Mouse (Mus musculus) cerebellum, adult 9-11 months (tissue): ENCODE measurements around the gene Actr5.
A peak's percentile ranks its signal among the peaks of the same experiment; 100 is the strongest.

Experiments
- DNase-seq: peaks from one replicate; pipeline ENCODE4 v3.0.0; 2022

Actr5 gene

GRCm38 (mm10) chr2:158614418-158614955 lies 10.2 kb upstream of the Actr5 start:
- DNase-seq, result no peak

DNA sequence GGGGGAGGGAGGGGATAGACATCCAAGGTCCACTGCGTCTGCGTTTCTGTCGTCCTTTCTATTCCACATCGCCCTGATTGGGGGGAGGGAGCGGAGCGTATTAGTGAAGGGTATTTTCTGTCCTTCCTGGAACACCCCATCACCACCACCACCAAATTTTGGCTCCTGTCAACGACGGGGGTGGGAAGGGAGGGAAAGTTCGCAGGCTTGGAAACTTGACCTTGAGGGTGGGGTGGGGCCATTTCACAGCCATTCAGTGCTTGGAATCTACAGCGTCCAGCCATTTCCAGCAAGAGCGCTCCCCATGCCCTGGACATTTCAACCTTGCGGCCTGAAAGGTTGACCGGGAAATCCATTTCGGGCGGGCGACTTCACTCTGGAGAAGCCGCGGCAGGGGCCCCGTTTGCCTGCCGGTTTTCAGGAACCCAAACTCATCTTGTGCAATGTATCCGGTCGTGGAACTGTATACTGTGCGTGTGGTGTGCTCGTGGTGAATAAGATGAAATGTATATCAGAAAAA lies 9.5 kb upstream of the Actr5 start:
- DNase-seq, result no peak

- no peak for DNase-seq
Observed at GRCm38 (mm10) chr2:158615702-158616101, 9.0 kb upstream of the Actr5 start.

DNA sequence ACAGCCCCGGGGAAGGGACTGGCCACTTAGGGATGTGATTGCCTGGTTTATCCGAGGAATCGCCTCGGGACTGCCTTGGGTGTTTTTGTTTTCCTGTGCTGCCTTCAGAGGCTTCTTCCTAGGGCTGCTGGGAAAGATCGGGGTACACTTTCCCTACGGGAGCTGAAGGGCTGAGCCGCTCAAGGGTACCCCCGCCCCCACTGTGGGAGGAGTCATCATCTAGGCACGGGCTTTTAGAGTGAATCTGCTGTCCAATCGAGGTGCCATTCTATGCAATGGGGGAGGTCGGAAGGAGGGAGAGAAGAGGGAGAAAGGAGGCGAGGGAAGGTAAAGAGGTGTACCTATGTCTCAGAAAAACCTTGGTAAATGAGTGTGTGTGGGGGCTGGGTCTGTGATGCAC lies 8.4 kb upstream of the Actr5 start:
- DNase-seq, result no peak

GRCm38 (mm10) chr2:158616790-158617189 lies 7.9 kb upstream of the Actr5 start:
- no peak for DNase-seq

GRCm38 (mm10) chr2:158625231-158625630 lies 543 bp downstream of the Actr5 start:
- DNase-seq, result peak; percentile 39

DNA sequence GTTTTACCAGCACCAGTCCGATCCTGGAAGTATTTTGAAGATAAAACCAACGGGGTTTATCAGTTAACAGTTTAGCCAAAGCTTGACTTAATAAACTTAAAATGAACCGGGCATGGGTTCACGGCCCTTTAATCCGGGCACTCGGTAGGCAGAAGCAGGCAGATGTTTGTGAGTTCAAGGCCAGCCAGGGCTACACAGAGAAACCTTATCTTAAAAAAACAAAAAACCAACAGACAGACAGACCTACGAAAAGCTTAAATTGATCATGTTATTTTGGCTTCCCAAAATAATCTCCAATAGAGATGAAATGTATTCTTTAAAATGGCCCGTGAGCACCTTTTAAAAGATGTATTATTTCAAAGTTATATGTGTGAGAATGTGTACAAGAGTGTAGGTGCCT lies 1.0 kb downstream of the Actr5 start:
- DNase-seq, result no peak

GRCm38 (mm10) chr2:158628858-158629257 lies 4.2 kb downstream of the Actr5 start:
- DNase-seq, result no peak

DNA sequence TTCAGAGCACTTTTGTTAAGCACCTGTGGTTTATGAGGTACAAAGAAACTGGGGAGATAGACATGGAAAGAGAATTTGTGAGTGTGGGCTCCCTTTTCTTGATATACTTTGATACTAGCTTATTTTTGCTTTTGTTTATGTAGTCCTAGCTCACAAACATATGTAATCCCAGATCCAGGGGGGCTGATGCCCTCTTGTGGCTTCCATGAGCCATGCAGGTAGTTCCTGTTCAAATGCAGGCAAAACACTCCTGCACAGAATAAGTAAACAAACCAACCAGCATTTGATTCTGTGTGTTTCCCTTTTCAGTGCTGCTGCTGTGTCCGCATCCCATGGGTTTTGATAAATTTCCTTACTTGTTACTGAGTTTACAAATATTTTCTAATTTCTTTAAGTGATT lies 4.7 kb downstream of the Actr5 start:
- no peak for DNase-seq

DNA sequence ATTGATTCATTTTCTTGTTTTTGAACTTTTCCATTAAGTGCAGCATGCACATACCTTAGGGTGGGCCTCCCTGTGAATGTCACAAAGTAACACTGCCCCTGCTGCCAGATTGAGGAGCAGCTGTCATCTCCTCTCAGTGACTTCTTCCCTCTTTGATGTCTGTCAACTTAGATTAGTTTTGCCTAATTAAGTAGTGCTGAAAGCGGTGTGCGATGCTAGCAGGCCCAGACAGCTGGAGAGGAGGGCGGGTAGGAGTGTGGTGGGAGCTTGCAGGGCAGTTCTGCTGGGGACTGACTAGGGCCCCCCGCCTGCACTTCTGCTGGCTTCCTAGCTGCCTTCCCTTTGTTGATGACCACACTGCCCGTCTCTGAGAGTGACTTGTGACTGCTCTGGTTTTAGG lies 7.2 kb downstream of the Actr5 start:
- no peak for DNase-seq

- DNase-seq, result peak; percentile 24
Observed at GRCm38 (mm10) chr2:158641869-158642268, 17.2 kb downstream of the Actr5 start.

DNA sequence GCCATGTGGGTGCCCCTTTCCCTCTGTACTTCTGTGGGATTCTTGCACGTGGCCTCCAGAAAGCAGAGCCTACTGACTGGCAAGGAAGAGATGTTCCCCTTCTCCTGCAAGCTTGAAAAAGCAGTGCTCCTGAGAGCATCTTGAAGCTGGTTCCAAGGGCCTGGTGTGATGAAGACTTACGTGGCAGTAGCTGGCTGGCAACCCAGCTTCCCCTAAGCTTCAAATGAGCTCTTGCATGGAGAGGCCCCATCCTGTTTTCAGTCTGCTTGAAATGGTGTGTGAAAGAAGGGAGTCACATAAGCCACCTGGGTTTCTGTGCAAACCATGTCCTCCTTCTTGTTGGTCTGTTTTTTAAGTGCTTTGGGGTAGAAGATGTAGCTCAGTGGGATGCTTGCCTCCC lies 17.9 kb downstream of the Actr5 start:
- DNase-seq, result no peak

- DNase-seq, result no peak
Observed at GRCm38 (mm10) chr2:158643791-158644190, 19.1 kb downstream of the Actr5 start.

DNA sequence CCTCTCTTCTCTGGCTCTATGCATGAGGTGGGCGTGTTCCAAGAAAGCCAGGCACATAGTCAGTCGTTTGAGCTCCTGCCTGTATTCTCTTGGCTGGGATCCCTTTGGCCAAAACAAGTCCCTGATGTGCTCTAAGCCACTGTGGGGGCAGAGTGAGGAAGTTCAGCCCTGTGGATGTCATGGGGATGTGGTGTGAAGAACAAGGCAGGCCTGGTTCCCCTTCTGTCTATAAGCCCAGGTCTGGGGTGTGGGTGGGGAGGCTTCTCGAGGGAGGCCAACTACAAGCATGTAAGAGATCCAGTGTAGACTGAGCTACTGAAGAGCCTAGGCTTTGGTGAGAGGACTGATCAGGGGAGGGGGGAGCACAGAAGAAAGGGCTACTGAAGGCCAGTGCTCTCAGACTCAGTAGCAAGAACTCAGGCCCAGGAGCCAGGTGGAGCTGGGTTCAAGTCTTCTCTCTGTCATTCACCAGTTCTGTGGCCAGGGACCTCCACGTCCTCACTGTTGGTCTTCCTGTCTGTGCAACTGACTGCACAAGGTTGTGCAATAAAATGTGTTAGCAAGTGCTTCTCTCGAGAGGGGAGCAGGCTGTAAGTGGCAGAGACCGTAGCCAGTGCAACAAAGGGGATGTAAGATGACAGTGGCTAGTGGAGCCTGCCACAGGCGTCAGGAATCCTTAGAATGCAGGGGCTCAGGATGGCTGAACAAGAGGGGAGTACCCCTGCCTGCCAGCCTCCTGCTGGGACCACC lies 26.6 kb downstream of the Actr5 start:
- no peak for DNase-seq

- DNase-seq, result peak; percentile 39
Observed at GRCm38 (mm10) chr2:158652985-158653384, 28.3 kb downstream of the Actr5 start.

DNA sequence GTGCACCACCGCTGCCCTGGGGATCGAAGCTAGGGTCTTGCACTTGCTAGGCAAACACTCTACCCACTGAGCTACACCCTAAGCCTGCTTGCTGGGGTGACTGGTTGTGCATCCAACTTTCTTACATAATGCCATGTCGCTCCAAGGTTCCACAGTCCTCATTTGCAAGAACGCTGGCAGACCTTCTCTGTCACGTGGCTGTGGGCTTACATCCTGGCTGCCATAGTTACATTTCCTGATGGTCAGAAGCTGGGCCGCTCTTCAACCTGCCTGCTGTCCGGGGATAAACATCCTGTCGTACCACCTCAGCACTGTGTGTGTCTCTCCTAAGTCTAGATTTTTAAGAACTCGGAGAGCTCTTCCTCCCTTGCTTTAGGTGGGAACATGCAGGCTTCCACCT lies 30.0 kb downstream of the Actr5 start:
- no peak for DNase-seq

DNA sequence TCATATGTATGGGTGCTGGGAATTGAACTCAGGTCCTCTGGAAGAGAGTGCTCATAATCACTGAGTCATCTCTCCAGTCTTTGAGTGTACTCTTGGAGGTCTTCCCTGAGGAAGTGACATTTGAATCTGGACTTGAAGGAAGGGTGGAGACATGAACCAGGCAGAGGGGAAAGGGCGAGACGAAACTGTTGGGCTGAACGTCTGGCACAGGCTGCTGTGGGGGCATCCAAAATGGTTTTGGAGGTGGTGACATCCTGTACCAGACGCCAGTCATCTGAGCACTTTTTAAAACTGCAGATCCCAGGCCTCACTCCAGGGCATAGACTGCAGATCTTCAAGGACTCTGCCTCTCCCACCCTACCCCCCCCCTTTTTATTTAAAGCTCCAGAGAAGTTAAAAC lies 31.1 kb downstream of the Actr5 start:
- DNase-seq, result no peak

DNA sequence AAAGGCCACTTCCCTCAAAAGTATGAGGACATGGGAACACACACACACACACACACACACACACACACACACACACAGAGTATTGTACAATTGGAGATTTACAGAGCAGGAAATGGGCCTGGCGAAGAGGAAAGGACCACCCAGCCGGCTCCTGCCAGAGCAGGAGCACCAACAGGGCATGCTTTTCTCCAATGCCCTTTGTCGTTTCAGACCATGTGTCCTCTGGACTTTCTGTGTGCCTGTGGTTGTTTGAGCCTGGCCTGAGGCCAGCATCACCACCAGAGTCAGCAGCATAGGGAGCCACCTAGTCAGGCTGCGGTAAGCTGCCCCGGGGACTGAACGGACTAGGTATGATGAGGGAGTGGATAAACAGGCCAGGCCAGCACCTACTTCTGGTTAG lies 34.1 kb downstream of the Actr5 start:
- no peak for DNase-seq

DNA sequence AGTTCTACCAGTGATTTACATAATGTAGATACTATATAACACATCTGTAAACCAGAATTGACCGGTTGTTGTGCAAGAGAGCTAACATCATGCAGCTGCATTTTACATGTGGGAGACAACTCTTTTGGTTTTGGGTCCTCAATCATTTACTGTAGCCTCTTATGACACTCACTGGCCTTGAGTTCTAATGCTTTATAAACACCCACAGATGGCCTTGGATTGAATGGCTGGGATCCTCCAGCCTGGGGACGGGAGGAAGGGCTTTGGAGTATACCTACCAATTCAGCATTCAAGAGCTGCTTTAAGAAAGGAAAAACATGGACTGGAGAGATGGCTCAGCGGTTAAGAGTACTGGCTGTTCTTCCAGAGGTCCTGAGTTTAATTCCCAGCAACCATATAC lies 34.7 kb downstream of the Actr5 start:
- DNase-seq, result no peak

DNA sequence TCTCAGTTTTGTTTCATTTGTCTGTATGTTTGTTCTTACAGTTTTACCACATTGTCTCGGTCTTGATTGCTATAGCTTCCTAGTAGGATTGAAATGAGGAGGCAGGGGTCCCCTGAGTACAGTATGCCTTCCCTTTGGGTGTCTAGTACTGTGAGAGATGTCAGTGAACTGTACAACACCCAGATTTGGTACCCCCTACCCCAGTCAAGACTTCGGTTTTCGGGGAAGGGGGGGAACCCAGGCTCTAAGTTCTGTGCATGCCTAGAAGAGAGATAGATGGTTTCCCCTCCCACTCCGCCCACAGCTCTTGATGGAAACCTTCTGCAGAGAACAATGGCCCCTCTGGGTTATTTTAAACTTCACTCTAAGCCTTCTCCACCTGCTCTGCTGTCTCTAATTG lies 40.4 kb downstream of the Actr5 start, which contains the start of gene Ppp1r16b:
TSS of gene Ppp1r16b (plus strand) at position 301 of the 400 bp plus-strand sequence.
- no peak for DNase-seq

- no peak for DNase-seq
Observed at GRCm38 (mm10) chr2:158666071-158666800, 41.5 kb downstream of the Actr5 start.

- peak; percentile 26 for DNase-seq
Observed at GRCm38 (mm10) chr2:158667022-158667670, 42.5 kb downstream of the Actr5 start.

GRCm38 (mm10) chr2:158667671-158668432 lies 43.2 kb downstream of the Actr5 start:
- DNase-seq, result peak; percentile 14
